Mouse (Mus musculus) embryo, embryonic 11 days (tissue): ENCODE measurements around the gene Pemt.

Source experiments
- DNase-seq: peaks from one replicate; pipeline ENCODE4 v3.0.0-alpha.2; 2015

The Pemt gene

GRCm38 (mm10) chr11:60048841-60049240, 2.6 kb upstream of the Pemt start:
- no peak for DNase-seq

GRCm38 (mm10) chr11:60045676-60046057, 622 bp downstream of the Pemt start:
- DNase-seq = no peak

- DNase-seq = no peak
These were observed 1.5 kb downstream of the Pemt start for GRCm38 (mm10) chr11:60044777-60045176.

GRCm38 (mm10) chr11:60042277-60042676, 4.0 kb downstream of the Pemt start:
- no peak for DNase-seq

DNA sequence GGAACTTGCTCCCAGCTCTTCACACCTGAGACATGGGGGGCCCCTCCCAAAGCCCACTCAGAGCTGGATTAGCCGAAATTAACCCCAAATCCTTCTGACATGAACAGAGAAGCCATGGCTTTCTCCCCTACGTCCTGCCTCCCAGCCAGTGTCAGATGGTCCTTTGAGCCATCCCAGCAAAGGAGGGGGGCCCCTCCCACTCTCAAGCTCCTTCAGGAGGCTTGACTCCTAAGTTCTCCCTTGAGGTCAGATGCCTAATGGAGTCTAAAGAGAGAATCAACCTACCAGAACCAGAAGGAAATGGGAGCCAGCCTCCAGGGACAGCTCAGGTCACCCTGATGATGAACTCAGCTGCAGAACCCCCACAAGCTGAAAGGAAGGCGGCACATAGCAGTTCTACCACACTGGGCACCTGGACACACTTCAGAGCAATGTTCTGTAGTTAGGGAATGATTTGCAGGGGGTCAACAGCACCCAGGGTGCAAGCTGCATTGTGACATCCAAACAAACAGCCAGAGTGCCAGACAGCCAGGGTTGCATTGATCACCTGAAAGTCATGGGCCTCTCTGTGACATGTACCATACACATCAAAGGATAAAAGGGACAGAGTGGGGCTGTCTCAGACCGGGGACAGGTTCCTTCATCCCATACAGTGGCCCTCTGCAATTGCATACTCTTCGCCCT, 9.6 kb downstream of the Pemt start:
- DNase-seq = no peak

DNA sequence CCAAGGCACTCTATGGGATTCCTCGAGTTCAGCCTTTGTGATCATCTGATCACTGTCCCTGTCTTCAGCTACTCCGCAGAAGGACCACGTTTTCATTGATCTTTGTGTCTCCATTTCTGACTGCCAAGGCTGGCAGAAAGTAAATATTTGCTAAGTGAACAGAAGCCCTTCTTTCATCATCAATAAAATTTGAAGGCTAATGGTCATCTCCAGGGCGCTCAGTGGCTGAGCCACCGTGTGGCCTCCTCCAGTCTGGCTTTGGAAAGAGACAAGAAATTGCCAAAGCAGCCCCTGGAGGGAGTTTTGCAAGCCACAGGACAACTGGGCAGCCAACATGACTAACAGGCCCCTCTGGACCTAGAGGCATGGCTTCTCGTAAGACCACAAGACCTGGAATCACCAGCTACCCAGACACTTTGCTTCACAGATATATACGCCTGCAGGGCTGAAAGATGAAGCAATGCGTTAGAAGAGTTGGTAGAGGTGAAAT, 11.3 kb downstream of the Pemt start:
- no peak for DNase-seq

GRCm38 (mm10) chr11:60034293-60034692, 12.0 kb downstream of the Pemt start:
- no peak for DNase-seq

DNA sequence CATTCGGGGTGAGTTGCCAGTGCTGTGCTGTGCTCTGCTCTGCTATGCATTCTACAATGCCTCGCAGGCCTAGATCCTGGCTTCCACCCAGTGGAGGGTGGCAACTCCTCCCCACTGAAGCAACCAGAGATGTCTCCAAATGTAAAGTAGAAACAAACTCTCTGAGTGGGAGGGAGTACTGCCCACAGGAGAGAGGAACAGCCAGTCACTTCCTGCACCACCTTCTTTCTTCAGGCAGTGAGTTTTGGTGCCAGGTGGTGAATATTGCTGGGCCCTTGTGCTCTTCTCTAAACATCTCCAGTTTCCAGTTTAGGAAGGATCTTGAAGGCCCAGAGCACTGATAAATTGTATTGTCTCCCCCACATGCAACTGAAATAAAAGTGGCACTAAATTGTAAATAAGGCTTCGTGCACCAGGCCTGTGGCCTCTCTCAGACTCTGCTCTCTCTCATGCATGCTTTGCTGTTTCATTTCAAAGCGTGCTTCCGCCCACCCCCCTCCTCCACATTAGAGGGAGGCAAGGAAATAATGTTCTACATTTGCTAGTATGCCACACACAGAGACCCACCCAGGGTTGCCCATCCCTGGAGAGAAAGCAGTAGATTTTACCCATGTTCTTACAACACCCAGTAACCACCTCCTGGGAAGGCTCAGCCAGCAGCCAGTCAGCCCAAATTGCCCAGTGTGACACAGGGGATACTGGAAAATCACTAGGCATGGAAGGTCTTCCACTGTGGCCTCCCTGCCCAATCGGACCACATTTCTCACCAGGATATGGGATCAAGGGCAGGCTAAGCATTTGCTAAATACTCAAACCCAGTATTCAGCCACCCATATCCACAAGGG, 13.5 kb downstream of the Pemt start:
- no peak for DNase-seq

GRCm38 (mm10) chr11:60030747-60031331, 15.4 kb downstream of the Pemt start:
- DNase-seq = no peak

- DNase-seq = no peak
These were observed 16.3 kb downstream of the Pemt start for GRCm38 (mm10) chr11:60029976-60030375.

GRCm38 (mm10) chr11:60027913-60028875, 18.1 kb downstream of the Pemt start:
- DNase-seq = no peak

DNA sequence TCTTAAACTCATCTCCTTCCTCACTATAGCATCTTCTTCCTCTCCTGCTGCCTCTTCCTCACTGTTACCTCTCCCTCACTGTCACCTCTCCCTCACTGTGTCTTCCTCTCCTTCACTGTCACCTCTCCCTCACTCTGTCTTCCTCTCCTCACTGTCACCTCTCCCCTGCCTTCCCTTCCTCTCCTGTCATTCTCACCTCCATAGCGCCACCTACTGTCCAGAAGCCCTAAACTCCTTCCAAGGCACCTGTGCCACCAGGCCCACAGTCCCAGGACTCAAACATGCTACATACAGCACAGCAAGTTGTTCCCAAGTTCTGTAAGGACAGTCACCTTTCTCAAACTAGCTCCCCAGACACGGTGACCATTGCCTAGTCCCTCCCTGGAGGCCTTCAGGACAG, 19.0 kb downstream of the Pemt start:
- DNase-seq = peak; percentile 80

- no peak for DNase-seq
These were observed 20.1 kb downstream of the Pemt start for GRCm38 (mm10) chr11:60026166-60026565.

GRCm38 (mm10) chr11:60021201-60021600, 25.1 kb downstream of the Pemt start:
- no peak for DNase-seq

DNA sequence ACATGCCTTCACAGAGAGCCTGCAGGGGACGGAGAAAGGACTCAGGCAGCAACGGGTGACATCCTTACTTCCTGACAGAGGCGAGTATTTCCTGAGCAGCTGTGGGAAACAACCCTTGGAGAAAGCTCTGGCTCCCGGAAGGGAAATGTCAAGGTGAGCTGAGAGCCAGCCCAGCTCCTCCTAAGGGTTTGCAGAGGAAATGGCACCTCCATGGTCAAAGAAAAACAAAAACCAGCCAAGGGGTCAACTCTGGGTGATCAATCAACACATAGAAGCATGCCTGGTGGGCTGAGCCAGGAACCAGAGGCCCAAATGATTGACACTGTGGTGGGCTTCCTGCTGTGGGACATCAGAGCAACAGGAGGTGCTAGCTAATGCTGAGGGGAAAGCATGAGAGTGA, 29.6 kb downstream of the Pemt start:
- peak; percentile 38 for DNase-seq

DNA sequence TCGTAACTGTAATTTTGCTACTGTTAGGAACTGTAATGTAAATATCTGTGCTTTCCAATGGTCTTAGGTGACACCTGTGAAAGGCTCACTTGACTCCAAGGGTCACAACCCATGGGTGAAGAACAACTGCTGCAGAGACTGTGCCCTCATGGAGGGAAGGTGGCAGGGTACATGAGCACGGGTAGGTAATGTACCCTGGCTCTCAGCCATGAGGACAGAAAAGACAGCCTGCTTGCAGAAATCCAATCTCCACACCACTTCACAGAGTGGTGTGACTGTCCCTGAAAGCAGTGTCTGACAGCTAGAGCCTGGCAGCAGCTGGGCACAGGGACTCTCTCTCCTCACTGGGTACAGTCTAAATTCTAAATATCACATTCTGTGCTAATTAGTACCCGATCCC, 34.8 kb downstream of the Pemt start:
- no peak for DNase-seq

DNA sequence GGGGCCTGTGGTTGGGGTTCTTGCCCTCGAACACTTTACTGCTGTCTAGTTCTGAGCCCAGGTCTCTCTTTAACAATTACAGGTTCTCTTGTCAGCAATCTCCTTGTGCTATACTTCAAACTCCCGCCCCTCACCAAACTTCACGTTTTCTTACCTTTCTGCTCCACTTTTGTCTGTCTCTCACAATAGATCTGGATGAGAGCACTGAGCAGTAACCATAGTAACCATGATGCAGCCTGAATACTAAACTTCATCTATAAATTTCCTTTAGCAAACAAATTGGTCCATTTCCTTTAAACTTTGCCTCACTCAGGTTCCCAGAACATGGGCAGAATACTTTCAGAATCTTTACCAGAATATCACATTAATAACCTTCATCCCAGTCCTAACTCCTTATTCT, 36.8 kb downstream of the Pemt start:
- no peak for DNase-seq

GRCm38 (mm10) chr11:60005866-60006265, 40.4 kb downstream of the Pemt start:
- DNase-seq = no peak

DNA sequence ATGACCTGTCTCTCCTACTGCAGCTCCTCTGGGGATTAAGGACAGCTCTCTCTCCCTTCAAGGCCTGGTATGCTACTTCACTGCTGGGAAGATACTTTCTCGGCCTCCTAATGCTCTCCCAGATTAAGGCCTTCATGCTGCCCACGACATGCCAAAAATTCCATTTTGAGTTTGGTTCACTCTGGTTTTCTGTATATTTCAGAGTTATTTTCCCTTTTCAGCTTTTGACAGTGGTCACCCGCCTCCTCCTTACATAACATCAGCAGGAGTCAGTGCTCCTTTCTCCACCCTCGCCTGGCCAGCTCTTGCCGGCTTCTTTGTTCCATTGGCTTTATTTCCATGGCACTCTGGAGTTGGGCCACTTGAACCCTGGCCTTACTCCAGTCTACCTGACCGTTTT, 41.6 kb downstream of the Pemt start:
- DNase-seq = no peak

DNA sequence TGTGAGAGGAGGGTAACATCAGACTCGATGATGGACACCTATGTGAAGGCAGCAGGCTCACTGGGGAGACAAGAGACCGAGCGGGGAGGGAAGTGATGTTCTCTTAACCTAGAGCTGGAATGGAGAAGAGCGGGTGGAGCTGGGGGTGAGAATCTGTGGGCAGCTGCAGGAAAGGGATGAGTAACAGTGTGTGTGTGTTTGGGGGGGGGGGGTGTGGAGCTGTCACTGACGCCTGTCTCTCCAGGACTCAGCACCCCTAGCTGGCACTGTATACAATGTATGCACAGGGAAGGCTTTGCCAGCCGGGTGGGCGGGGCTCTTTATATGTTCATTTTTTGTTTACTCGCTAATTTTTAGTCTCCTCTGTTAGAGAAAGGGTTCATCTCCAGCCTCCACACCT, 42.5 kb downstream of the Pemt start:
- DNase-seq = no peak

DNA sequence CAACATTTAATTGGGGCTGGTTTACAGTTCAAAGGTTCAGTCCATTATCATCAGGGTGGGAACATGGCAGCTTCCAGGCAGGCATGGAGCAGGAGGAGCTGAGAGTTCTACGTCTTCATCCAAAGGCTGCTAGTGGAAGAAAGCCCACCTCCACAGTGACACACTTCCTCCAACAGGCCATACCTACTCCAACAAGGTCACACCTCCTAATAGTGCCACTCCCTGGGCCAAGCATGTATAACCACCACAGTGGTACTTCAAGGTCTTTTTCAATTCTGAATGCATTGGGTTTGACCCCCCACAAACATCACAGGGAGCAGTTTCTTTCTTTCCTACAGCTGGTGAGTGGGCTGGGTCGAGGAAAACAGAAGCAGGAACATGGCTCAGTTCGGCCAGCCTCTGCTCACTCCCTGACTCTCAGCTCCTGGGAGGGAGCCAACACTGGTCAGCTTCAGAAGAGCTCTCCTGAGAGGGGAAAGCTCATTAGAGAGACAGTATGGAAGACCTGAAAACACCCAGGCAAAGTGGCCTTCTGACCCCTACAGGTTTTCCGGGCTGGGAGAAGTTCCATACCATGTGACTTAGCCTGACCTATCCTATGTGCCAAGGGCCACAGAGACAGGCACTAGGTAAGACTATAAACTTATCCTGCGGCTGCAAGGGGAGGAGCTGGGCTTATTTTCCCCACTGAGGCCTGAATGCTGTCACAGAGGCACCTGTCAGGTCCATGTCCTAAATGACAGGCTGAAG, 44.9 kb downstream of the Pemt start:
- DNase-seq = no peak

DNA sequence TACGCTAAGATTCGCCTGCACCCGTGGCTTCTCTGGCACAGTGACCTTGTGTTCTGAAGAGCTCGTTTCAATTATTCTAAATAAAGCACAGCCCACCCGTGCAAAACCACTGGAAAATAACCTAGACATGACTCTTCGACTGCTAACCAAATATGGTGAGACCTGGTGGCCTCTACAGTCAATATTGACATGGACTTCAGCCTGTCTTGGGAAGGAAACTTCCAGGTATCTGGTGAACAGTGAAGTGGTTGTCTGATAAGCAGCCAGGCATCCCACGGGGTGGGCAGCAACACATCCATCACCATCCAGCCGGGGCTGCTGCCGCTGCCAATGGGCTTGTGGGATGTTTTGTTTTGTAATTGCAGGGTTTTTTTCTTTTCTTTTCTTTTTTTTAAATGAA, 52.0 kb downstream of the Pemt start:
- no peak for DNase-seq
